Mouse (Mus musculus): ENCODE results near the gene Gm13695.
"Not testable (repeated sequence)": the region's sequence is repeated elsewhere in the genome, so short reads cannot be mapped to it uniquely, and the experiment has no call there.

Gene Gm13695

GRCm38 (mm10) chr2:84014572-84014971 lies 47.5 kb downstream of the Gm13695 start:
- Histone ChIP-seq H3K27me3 (ENCODE audit: control insufficient read depth, insufficient read depth, low read length, poor library complexity, severe bottlenecking) (no peaks in the 10 kb centered on the region), H3K36me3 (ENCODE audit: control insufficient read depth, insufficient read depth, low read length, poor library complexity, severe bottlenecking) (no peaks in the 10 kb centered on the region)
- DNase-seq (ENCODE audit: low read depth, low spot score) = no peak

GRCm38 (mm10) chr2:84016291-84016690 lies 49.2 kb downstream of the Gm13695 start:
- not testable (repeated sequence) for DNase-seq (ENCODE audit: low read depth, low spot score); H3K27me3 ChIP-seq (ENCODE audit: control insufficient read depth, insufficient read depth, low read length, poor library complexity, severe bottlenecking); H3K36me3 ChIP-seq (ENCODE audit: control insufficient read depth, insufficient read depth, low read length, poor library complexity, severe bottlenecking)

- DNase-seq (ENCODE audit: low read depth, low spot score) = no peak
- Histone ChIP-seq H3K27me3 (ENCODE audit: control insufficient read depth, insufficient read depth, low read length, poor library complexity, severe bottlenecking) (no peaks in the 10 kb centered on the region), H3K36me3 (ENCODE audit: control insufficient read depth, insufficient read depth, low read length, poor library complexity, severe bottlenecking) (no peaks in the 10 kb centered on the region)
Measured at GRCm38 (mm10) chr2:84018330-84018729, 51.2 kb downstream of the Gm13695 start.
